Mouse (Mus musculus) c-Kit-positive CD71-positive TER-119-positive erythroid progenitor cells, embryonic 14.5 days (primary cell): ENCODE results near the gene Strap.

ENCODE experiments used
- DNase-seq: peaks from one replicate; pipeline ENCODE4 v3.0.0-alpha.2; 2013; ENCODE audit warnings: low spot score

The Strap gene

DNA sequence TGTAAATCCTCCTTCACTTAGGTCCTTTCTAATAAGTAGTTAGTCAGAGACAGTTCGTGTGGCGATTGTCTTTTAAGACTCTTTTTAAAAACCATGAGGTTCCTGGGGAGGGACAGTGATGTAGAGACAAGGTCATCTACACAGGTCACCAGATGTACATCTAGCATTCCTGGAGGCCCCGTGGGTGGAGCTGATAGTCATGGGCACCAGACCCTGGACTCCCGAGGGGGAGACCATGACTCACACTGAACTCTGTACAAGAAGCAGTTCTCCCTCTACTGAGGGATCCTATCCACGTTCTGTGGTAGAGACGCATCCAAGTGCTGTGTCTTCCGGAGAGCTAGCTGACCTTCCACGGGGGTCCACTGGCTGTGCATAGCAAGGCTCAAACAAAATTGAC, 42.1 kb downstream of the Strap start:
- DNase-seq: no peak

DNA sequence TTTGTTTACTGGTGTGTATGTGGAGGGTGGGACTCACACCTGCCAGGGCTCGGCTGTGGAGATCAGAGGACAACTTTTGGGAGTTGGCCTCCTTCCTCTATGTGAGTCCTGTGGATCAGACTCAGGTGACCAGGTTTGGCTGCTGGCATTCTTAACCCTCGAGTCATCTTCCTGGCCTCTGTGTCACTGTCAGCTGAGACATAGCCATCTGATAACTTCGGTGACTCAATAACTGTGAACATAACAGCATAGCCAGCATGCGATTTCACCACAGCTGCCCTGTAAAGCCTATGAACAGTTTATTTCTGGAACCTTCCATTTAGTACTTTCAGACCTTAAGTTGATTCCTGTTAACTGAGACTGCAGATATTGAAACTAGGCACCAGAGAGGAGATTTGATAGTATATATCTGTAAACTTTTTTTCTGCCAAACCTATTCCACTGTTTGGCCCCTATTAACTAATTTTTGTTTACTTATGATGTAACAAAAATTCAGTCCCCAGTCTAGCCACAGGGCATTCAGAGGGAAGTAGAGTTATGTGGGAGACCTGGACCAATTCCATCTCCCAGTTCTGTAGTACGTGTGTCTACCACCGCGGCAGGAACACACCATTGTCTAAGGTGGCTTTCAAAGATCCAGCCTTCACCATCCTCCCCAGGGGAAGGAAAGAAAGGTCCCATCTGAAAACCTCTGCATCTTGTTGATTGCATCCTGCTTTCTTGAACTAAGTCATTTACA, 49.2 kb downstream of the Strap start:
- DNase-seq: no peak

DNA sequence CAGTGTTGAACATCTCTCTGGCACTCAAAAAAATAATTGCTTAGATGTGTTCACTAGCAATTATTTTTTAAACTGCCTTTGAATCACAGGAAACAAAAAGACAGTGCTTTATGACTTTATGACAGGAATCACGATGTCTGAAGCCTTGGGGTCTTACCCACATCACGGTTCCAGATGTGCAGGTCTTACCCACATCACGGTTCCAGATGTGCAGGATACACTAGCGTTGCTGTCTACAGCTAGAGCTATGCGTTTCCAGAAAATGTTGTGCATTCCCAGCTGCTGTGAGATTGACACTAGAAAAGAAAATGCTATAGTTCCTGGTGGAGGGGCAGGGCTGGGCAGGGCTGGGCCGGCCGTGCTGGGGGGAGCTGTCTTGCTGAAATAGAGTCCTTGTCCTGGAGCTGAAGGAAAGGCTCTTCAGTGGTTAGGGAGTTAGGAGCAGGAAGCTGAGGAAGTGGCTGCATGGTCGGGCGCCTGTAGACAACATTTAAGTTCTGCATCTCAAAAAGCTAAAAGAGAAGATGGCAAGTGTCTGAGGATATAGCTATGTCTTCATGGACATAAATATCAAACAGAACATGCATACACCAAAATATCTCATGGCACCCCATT, 54.2 kb downstream of the Strap start:
- no peak for DNase-seq

DNA sequence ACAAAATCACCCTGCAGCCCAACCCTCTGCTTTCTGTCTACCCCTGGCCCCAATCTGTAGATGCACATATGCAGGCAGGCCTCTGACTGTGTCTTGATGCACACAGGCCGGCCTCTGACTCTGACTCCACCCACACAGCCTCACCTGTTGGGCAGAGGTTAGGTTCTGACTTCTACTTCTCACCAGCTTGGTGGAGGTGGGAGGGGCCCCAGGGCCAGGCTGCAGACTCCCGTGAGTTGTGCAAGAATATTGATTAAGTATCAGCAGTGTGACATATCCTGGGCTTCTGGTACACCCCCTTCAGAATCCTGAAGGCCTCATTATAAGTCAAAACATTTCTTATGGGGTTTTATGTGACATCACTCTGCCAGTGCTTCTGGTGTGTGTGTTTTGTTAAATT, 54.8 kb downstream of the Strap start:
- DNase-seq: no peak

DNA sequence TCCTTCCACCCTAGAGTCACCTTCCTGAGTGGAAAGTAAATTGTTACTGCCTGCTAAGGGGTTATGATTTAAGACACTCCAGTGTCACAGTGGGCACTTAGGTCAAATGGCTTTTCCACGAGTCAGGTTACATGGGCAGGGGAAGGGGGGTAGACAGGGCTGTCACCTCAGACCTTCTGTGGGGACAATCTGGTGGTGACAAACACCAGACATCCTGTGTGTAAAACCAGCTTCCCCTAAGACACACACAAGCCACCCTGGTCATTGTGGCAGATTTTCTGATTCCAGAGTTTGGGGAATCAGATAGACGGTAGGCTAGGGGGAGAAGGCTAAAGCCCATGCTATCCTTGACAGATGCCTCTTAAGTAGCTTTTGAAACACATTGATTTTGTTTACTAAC, 60.6 kb downstream of the Strap start:
- DNase-seq: no peak

DNA sequence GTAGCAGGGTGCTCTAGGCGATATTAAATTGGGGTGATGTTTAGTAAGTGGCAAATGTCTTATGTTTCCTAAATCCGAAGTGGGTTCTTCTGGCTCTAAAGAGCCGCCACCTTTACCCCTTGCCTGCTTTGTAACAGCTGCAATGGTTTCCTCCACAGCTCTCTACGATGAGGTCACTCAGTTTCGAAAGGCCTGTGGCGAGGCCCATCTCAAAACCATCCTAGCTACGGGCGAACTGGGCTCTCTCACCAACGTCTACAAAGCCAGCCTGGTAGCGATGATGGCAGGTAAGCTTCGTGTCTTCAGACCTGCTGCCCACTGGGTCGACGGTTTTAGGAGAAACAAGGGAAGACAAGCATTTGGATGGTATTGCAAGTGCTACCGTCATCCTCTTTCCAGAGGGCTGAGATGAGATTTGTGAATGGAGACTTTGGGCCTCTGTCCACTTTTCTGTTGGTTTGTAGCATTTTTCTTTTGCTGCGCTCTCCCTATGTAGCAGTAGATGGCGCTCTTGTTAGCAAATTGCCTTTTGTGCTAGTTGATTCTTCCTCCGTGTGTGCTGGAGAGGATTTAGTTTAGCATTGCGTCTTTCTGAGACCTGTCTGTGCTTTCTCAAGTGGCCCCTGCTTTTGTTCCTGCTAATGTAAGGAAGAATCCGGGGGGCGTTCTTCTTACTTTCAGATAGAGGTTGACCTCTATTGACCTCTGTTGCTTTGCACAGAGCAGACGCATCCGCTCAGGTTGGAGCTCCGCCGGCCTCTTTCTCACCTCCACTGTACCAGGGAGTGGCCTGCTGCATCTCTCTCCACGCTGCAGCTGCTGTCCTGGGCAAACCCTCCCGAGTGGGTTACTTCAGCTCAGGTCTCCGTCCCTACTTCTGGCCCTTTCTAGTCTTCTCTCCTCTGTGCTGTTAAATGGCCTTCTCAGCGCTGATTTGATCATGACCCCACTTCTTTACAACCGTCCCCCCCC, 62.0 kb downstream of the Strap start:
- no peak for DNase-seq

DNA sequence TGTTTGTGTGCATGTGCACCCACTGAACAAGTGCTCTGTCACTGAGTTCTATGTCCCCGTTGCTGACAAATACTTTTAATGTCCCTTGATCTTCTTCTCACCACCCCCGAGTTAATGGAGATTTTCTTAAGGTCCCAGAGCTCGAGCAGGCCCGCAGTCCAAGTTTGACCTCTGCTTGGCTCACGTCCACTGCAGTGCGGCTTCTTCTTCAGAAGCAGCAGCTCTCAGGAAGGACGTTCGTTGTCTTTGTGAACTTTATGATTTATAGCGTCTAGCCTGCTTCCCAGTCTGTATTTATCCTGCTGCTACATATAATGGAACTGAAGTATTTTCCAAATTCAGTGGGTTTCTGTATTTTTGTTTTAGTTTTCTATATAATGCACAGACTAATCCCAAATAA, 64.4 kb downstream of the Strap start:
- DNase-seq: no peak
